14 mouse cellular contexts compared by ENCODE assay signal in genomic region chr11:114080606-114081005, GRCm38 (mm10). TPM values are rescaled to one million over a fixed set of nuclear protein-coding genes. Genes with fewer than 3 reads are reported as not detected.
A peak's percentile ranks its signal among the peaks of the same experiment; 100 is the strongest.
DNase-seq lines count a peak whose midpoint lies in the region; ATAC-seq and TF ChIP-seq lines count a peak whose summit lies in the region.
"Had no signal": no experiment of that assay in that cellular context is flagged by ENCODE, and none has a peak within 500 bp of the region (broad histone marks: within the 10 kb centered on the region; RNA-seq: fewer than 3 reads in every experiment).

No protein-coding gene starts in this region.

- no peak for DNase-seq in intestine, embryonic 14.5 days (ENCODE audit: low spot score)
- DNase-seq in midbrain, postnatal 0 days (ENCODE audit: low spot score): peak; percentile 55
- peak; percentile 53 for DNase-seq in cerebellum, adult 8-10 months
- no peak for DNase-seq in spleen, adult 18-20 months
- DNase-seq: adrenal gland, adult 2 months; liver, embryonic 13.5 days; thymus, postnatal 36 days had no signal

- peaks cover 6% of the 10 kb centered on the region; the same call in 1 of the 2 replicates for H3K4me1 ChIP-seq in intestine, embryonic 14.5 days (replicated peaks; ENCODE audit: control insufficient read depth, insufficient read depth, low read length)
- H3K4me1 ChIP-seq in intestine, embryonic 15.5 days (replicated peaks): peaks cover 2% of the 10 kb centered on the region; the same call in 1 of the 2 replicates
- no peaks in the 10 kb centered on the region; the same call in 1 of the 2 replicates for H3K4me1 ChIP-seq in midbrain, postnatal 0 days (ENCODE audit: insufficient read depth, low read length)
- peaks cover 4% of the 10 kb centered on the region; the same call in 1 of the 2 replicates for H3K4me1 ChIP-seq in midbrain, embryonic 15.5 days
- no peaks in the 10 kb centered on the region for H3K4me1 ChIP-seq in embryonic facial prominence, embryonic 15.5 days
- H3K4me1 ChIP-seq: embryonic facial prominence, embryonic 12.5 days; heart, embryonic 15.5 days; liver, embryonic 13.5 days had no signal

- H3K9ac ChIP-seq in intestine, embryonic 14.5 days (ENCODE audit: low read length): no peak overlapping the region
- no peak overlapping the region for H3K9ac ChIP-seq in intestine, embryonic 15.5 days
- no peak overlapping the region for H3K9ac ChIP-seq in midbrain, postnatal 0 days (replicated peaks; ENCODE audit: low read length, poor library complexity, severe bottlenecking)
- no peak overlapping the region for H3K9ac ChIP-seq in midbrain, embryonic 15.5 days
- H3K9ac ChIP-seq in embryonic facial prominence, embryonic 15.5 days: no peak overlapping the region
- H3K9ac ChIP-seq: embryonic facial prominence, embryonic 12.5 days; heart, embryonic 15.5 days; liver, embryonic 13.5 days had no signal

- H3K27ac ChIP-seq in intestine, embryonic 14.5 days (ENCODE audit: low read depth): peak overlapping the region; percentile 43; the same call in 1 of the 2 replicates
- no peak overlapping the region for H3K27ac ChIP-seq in intestine, embryonic 15.5 days
- no peak overlapping the region for H3K27ac ChIP-seq in midbrain, postnatal 0 days (ENCODE audit: low read depth, low read length)
- no peak overlapping the region for H3K27ac ChIP-seq in midbrain, embryonic 15.5 days
- 0 out of 2 replicates have a peak overlapping the region, but pooled peaks have one; percentile 28 for H3K27ac ChIP-seq in embryonic facial prominence, embryonic 15.5 days (replicated peaks)
- H3K27ac ChIP-seq: embryonic facial prominence, embryonic 12.5 days; heart, embryonic 15.5 days; liver, embryonic 13.5 days; stomach, postnatal 0 days had no signal

- no peak for TF ChIP-seq CTCF in midbrain, postnatal 0 days (IDR thresholded peaks at IDR 0.05)

- no peaks in the 10 kb centered on the region for H3K36me3 ChIP-seq in intestine, embryonic 14.5 days (ENCODE audit: control insufficient read depth, insufficient read depth, low read length)
- no peaks in the 10 kb centered on the region for H3K36me3 ChIP-seq in intestine, embryonic 15.5 days
- H3K36me3 ChIP-seq in midbrain, postnatal 0 days (ENCODE audit: insufficient read depth, low read length): no peaks in the 10 kb centered on the region
- no peaks in the 10 kb centered on the region for H3K36me3 ChIP-seq in midbrain, embryonic 15.5 days (replicated peaks)
- H3K36me3 ChIP-seq in embryonic facial prominence, embryonic 15.5 days: no peaks in the 10 kb centered on the region
- H3K36me3 ChIP-seq: embryonic facial prominence, embryonic 12.5 days; heart, embryonic 15.5 days; liver, embryonic 13.5 days had no signal

- H3K4me3 ChIP-seq in intestine, embryonic 14.5 days (ENCODE audit: low read depth, low read length): no peak overlapping the region
- no peak overlapping the region for H3K4me3 ChIP-seq in intestine, embryonic 15.5 days (replicated peaks)
- no peak overlapping the region for H3K4me3 ChIP-seq in midbrain, postnatal 0 days (ENCODE audit: low read depth, low read length)
- H3K4me3 ChIP-seq in midbrain, embryonic 15.5 days: no peak overlapping the region
- no peak overlapping the region for H3K4me3 ChIP-seq in embryonic facial prominence, embryonic 15.5 days (replicated peaks)
- H3K4me3 ChIP-seq: embryonic facial prominence, embryonic 12.5 days; heart, embryonic 15.5 days; liver, embryonic 13.5 days had no signal

- H3K9me3 ChIP-seq in intestine, embryonic 14.5 days (ENCODE audit: control insufficient read depth, low read length): no peaks in the 10 kb centered on the region
- no peaks in the 10 kb centered on the region for H3K9me3 ChIP-seq in intestine, embryonic 15.5 days
- H3K9me3 ChIP-seq in midbrain, postnatal 0 days (ENCODE audit: low read length): no peaks in the 10 kb centered on the region
- peaks cover 3% of the 10 kb centered on the region; the same call in 1 of the 2 replicates for H3K9me3 ChIP-seq in midbrain, embryonic 15.5 days
- no peaks in the 10 kb centered on the region for H3K9me3 ChIP-seq in embryonic facial prominence, embryonic 15.5 days (replicated peaks)
- H3K9me3 ChIP-seq: embryonic facial prominence, embryonic 12.5 days; liver, embryonic 13.5 days had no signal

- H3K27me3 ChIP-seq in intestine, embryonic 14.5 days (replicated peaks; ENCODE audit: control insufficient read depth, insufficient read depth, low read length): no peaks in the 10 kb centered on the region
- no peaks in the 10 kb centered on the region for H3K27me3 ChIP-seq in intestine, embryonic 15.5 days (replicated peaks)
- no peaks in the 10 kb centered on the region for H3K27me3 ChIP-seq in midbrain, postnatal 0 days (ENCODE audit: insufficient read depth, low read length)
- H3K27me3 ChIP-seq in midbrain, embryonic 15.5 days (replicated peaks): no peaks in the 10 kb centered on the region
- no peaks in the 10 kb centered on the region for H3K27me3 ChIP-seq in embryonic facial prominence, embryonic 15.5 days
- H3K27me3 ChIP-seq: embryonic facial prominence, embryonic 12.5 days; heart, embryonic 15.5 days; liver, embryonic 13.5 days had no signal

- H3K4me2 ChIP-seq in intestine, embryonic 14.5 days (ENCODE audit: low read length): 0 out of 2 replicates have a peak overlapping the region, but pooled peaks have one; percentile 13
- no peak overlapping the region for H3K4me2 ChIP-seq in intestine, embryonic 15.5 days (replicated peaks)
- H3K4me2 ChIP-seq in midbrain, postnatal 0 days (ENCODE audit: low read depth, low read length, poor library complexity, severe bottlenecking): no peak overlapping the region
- no peak overlapping the region for H3K4me2 ChIP-seq in midbrain, embryonic 15.5 days
- no peak overlapping the region for H3K4me2 ChIP-seq in embryonic facial prominence, embryonic 15.5 days (replicated peaks)
- H3K4me2 ChIP-seq: embryonic facial prominence, embryonic 12.5 days; heart, embryonic 15.5 days; liver, embryonic 13.5 days had no signal

- no peak for ATAC-seq in intestine, embryonic 14.5 days (replicated peaks; ENCODE audit: low FRiP score, low TSS enrichment, low read depth)
- no peak for ATAC-seq in intestine, embryonic 15.5 days
- no peak for ATAC-seq in midbrain, postnatal 0 days (ENCODE audit: low FRiP score)
- no peak for ATAC-seq in midbrain, embryonic 15.5 days (replicated peaks)
- no peak for ATAC-seq in embryonic facial prominence, embryonic 15.5 days (ENCODE audit: insufficient number of reproducible peaks, low FRiP score, low TSS enrichment, low read depth)

- 24% methylated on average over 9 of the region's 9 CpGs for WGBS in intestine, embryonic 14.5 days
- 35% methylated on average over 9 of the region's 9 CpGs for WGBS in intestine, embryonic 15.5 days
- WGBS in midbrain, postnatal 0 days: 53% methylated on average over 9 of the region's 9 CpGs
- 58% methylated on average over 9 of the region's 9 CpGs for WGBS in midbrain, embryonic 15.5 days
- WGBS in embryonic facial prominence, embryonic 15.5 days: 45% methylated on average over 9 of the region's 9 CpGs

RNA-seq across cellular contexts. Expression of gene Sdk2, which starts 13.8 kb away (rescaled TPM):
- 2.9 and 3.1 TPM in 2 replicates for polyA plus RNA-seq in intestine, embryonic 14.5 days (2014; fragmentation: Nextera tagmentation; extraction: Ambion mirVana)
- 2.1 and 2.2 TPM in 2 replicates for polyA plus RNA-seq in intestine, embryonic 15.5 days (2015; fragmentation: Nextera tagmentation; extraction: Ambion mirVana)
- total RNA-seq in midbrain, postnatal 0 days (2014; rRNA removed): 26.1 and 26.4 TPM in 2 replicates
- polyA plus RNA-seq in midbrain, postnatal 0 days (2015; fragmentation: Nextera tagmentation; extraction: Ambion mirVana): 2.1 and 2.5 TPM in 2 replicates
- 4.6 and 6.0 TPM in 2 replicates for polyA plus RNA-seq in midbrain, embryonic 15.5 days (2015; fragmentation: Nextera tagmentation; extraction: Ambion mirVana)
- 4.8 and 5.1 TPM in 2 replicates for polyA plus RNA-seq in embryonic facial prominence, embryonic 15.5 days (2015; fragmentation: Nextera tagmentation; extraction: Ambion mirVana)
- total RNA-seq: neutrophil, adult 5-6 weeks had no signal

Comparison
In these comparisons a context has a peak if more than half of its experiments do, and no peak if none do; other contexts are left out.
1. H3K27ac ChIP-seq: peak in intestine, embryonic 14.5 days (single experiment) and embryonic facial prominence, embryonic 15.5 days (single experiment); none in intestine, embryonic 15.5 days (single experiment), midbrain, postnatal 0 days (single experiment) and midbrain, embryonic 15.5 days (single experiment).
2. DNase-seq: peak in midbrain, postnatal 0 days (single experiment) and cerebellum, adult 8-10 months (single experiment); none in intestine, embryonic 14.5 days (single experiment) and spleen, adult 18-20 months (0 of 2).